Mouse (Mus musculus) embryonic facial prominence, embryonic 14.5 days (tissue): ENCODE results near the gene Amigo1. TPM values are rescaled to one million over a fixed set of nuclear protein-coding genes. Genes with fewer than 3 reads are reported as not detected.

Experiments
- ATAC-seq: fragments of 200-750 bp; cut with Nextera tagmentation; 2 replicates; pipeline ENCODE4 v1.8.0; 2017; ENCODE audit warnings: low read depth, moderate number of reproducible peaks, moderate TSS enrichment
- DNase-seq: peaks from one replicate; pipeline ENCODE4 v3.0.0-alpha.2; 2015; ENCODE audit warnings: low spot score
- H3K27ac ChIP-seq: fragments of 300-500 bp; sonication (generic); replicated peaks from 2 replicates; pipeline ENCODE4 v1.5.1; 2014; ENCODE audit warnings: low read depth, mild to moderate bottlenecking, low read length, moderate library complexity
- H3K27me3 ChIP-seq: fragments of 300-500 bp; sonication (generic); replicated peaks from 2 replicates; pipeline ENCODE4 v1.6.1; 2014; ENCODE audit warnings: low read length; ENCODE audit not compliant: control insufficient read depth, insufficient read depth
- H3K36me3 ChIP-seq: fragments of 300-500 bp; sonication (generic); 2 replicates; pipeline ENCODE4 v1.6.1; 2014; ENCODE audit warnings: low read length, mixed read lengths; ENCODE audit not compliant: control insufficient read depth, insufficient read depth
- H3K4me1 ChIP-seq: fragments of 300-500 bp; sonication (generic); 2 replicates; pipeline ENCODE4 v1.6.1; 2014; ENCODE audit warnings: antibody characterized with exemption, low read length; ENCODE audit not compliant: control insufficient read depth, insufficient read depth
- H3K4me2 ChIP-seq: fragments of 300-500 bp; sonication (generic); 2 replicates; pipeline ENCODE4 v1.6.1; 2014; ENCODE audit warnings: low read depth, mild to moderate bottlenecking, low read length, moderate library complexity, mixed read lengths
- H3K4me3 ChIP-seq: fragments of 300-500 bp; sonication (generic); 2 replicates; pipeline ENCODE4 v1.5.1; 2014; ENCODE audit warnings: low read depth, mild to moderate bottlenecking, low read length
- H3K9ac ChIP-seq: fragments of 300-500 bp; sonication (generic); 2 replicates; pipeline ENCODE4 v1.6.1; 2014; ENCODE audit warnings: low read depth, mild to moderate bottlenecking, low read length, moderate library complexity, mixed read lengths
- H3K9me3 ChIP-seq: fragments of 300-500 bp; sonication (generic); 2 replicates; pipeline ENCODE4 v1.6.1; 2016; ENCODE audit warnings: low read length; ENCODE audit not compliant: control insufficient read depth
- WGBS: fragments of 180-500 bp; shearing (Covaris S2); extraction: QIAGEN DNeasy Blood & Tissue Kit; methylation state at CpG from one replicate; pipeline ENCODE4 v1.1.7; 2014; 5-methylcytosine and 5-hydroxymethylcytosine counted together
- polyA plus RNA-seq: library from polyadenylated mRNA; unstranded; fragments of >200 nt; fragmentation: Nextera tagmentation; extraction: Ambion mirVana; gene quantifications from 2 replicates; pipeline ENCODE4 v1.2.1, GENCODE M21; 2014

Gene Amigo1
- 5.1 and 5.3 TPM in 2 replicates for polyA plus RNA-seq

- Histone ChIP-seq H3K9me3 (no peaks in the 10 kb centered on the region), H3K4me3 (peak within 1 kb of the TSS; percentile 72), H3K27ac (no peak within 1 kb of the TSS), H3K9ac (peak within 1 kb of the TSS; percentile 78), H3K4me1 (peaks cover 8% of the 10 kb centered on the region; the same call in 1 of the 2 replicates), H3K27me3 (no peaks in the 10 kb centered on the region; the same call in 1 of the 2 replicates), H3K4me2 (peak within 1 kb of the TSS; percentile 90), H3K36me3 (no peaks in the 10 kb centered on the region)
- ATAC-seq = peak; percentile 55
- peak; percentile 41 for DNase-seq
- WGBS = 2% methylated on average over 42 of the region's 100 CpGs
These were observed at the start of gene Amigo1 for GRCm38 (mm10) chr3:108186098-108187047. TSS of gene Amigo1 (plus strand) at chr3:108186335.

GRCm38 (mm10) chr3:108139113-108139512, 47.0 kb upstream of the Amigo1 start:
- Histone ChIP-seq H3K9ac (no peak overlapping the region), H3K4me3 (no peak overlapping the region), H3K4me1 (0 out of 2 replicates have a peak, but pooled peaks cover 2% of the 10 kb centered on the region), H3K27me3 (no peaks in the 10 kb centered on the region), H3K36me3 (peaks cover 17% of the 10 kb centered on the region; the same call in 1 of the 2 replicates), H3K9me3 (no peaks in the 10 kb centered on the region), H3K27ac (no peak overlapping the region), H3K4me2 (no peak overlapping the region)
- 86% methylated on average over 1 of the region's 1 CpGs for WGBS
- no peak for DNase-seq
- no peak for ATAC-seq

- ATAC-seq (no peak), DNase-seq (no peak)
- Histone ChIP-seq H3K4me3 (no peak overlapping the region), H3K27me3 (no peaks in the 10 kb centered on the region), H3K9me3 (no peaks in the 10 kb centered on the region), H3K36me3 (peaks cover 17% of the 10 kb centered on the region; the same call in 1 of the 2 replicates), H3K4me1 (peaks cover 11% of the 10 kb centered on the region; the same call in 1 of the 2 replicates), H3K27ac (no peak overlapping the region), H3K4me2 (no peak overlapping the region), H3K9ac (no peak overlapping the region)
- 75% methylated on average over 4 of the region's 4 CpGs for WGBS
These were observed 45.3 kb upstream of the Amigo1 start for GRCm38 (mm10) chr3:108140786-108141185.

- Histone ChIP-seq H3K36me3 (0 out of 2 replicates have a peak, but pooled peaks cover 5% of the 10 kb centered on the region), H3K4me3 (peak within 1 kb of the TSS; percentile 94), H3K4me1 (peaks cover 11% of the 10 kb centered on the region; the same call in 1 of the 2 replicates), H3K4me2 (peak within 1 kb of the TSS; percentile 88), H3K27me3 (no peaks in the 10 kb centered on the region), H3K27ac (peak within 1 kb of the TSS; percentile 89), H3K9ac (peak within 1 kb of the TSS; percentile 78), H3K9me3 (no peaks in the 10 kb centered on the region)
- ATAC-seq = peak; percentile 97
- peak; percentile 98 for DNase-seq
- under 1% methylated on average over 54 of the region's 63 CpGs for WGBS
These were observed 40.3 kb upstream of the Amigo1 start, which contains the start of gene Gnai3 for GRCm38 (mm10) chr3:108145534-108146445. TSS of gene Gnai3 (minus strand) at chr3:108146146.

- DNase-seq = no peak
- H3K9me3 ChIP-seq = no peaks in the 10 kb centered on the region
- H3K4me1 ChIP-seq = peaks cover 11% of the 10 kb centered on the region; the same call in 1 of the 2 replicates
- WGBS = 57% methylated on average over 5 of the region's 5 CpGs
- peak overlapping the region; percentile 78; the same call in 1 of the 2 replicates for H3K9ac ChIP-seq
- peak overlapping the region; percentile 94 for H3K4me3 ChIP-seq
- no peak for ATAC-seq
- no peaks in the 10 kb centered on the region for H3K36me3 ChIP-seq
- peak overlapping the region; percentile 88 for H3K4me2 ChIP-seq
- peak overlapping the region; percentile 89; the same call in 1 of the 2 replicates for H3K27ac ChIP-seq
- no peaks in the 10 kb centered on the region for H3K27me3 ChIP-seq
These were observed 39.5 kb upstream of the Amigo1 start for GRCm38 (mm10) chr3:108146671-108147070.

- no peaks in the 10 kb centered on the region for H3K27me3 ChIP-seq
- no peak overlapping the region for H3K4me2 ChIP-seq
- H3K9me3 ChIP-seq = no peaks in the 10 kb centered on the region
- no peak overlapping the region for H3K27ac ChIP-seq
- peaks cover 11% of the 10 kb centered on the region; the same call in 1 of the 2 replicates for H3K4me1 ChIP-seq
- no peak overlapping the region for H3K9ac ChIP-seq
- peak; percentile 28; the same call in 1 of the 2 replicates for ATAC-seq
- no peaks in the 10 kb centered on the region for H3K36me3 ChIP-seq
- WGBS = 70% methylated on average over 11 of the region's 11 CpGs
- no peak overlapping the region for H3K4me3 ChIP-seq
- DNase-seq = peak; percentile 91
These were observed 38.5 kb upstream of the Amigo1 start for GRCm38 (mm10) chr3:108147386-108148235.

- no peak for DNase-seq
- Histone ChIP-seq H3K4me1 (no peaks in the 10 kb centered on the region), H3K4me3 (no peak overlapping the region), H3K27me3 (no peaks in the 10 kb centered on the region), H3K4me2 (no peak overlapping the region), H3K9me3 (no peaks in the 10 kb centered on the region), H3K9ac (no peak overlapping the region), H3K36me3 (no peaks in the 10 kb centered on the region), H3K27ac (no peak overlapping the region)
- 83% methylated on average over 3 of the region's 3 CpGs for WGBS
- ATAC-seq = no peak
These were observed 33.8 kb upstream of the Amigo1 start for GRCm38 (mm10) chr3:108152290-108152689.
